Mouse (Mus musculus): Measurements from ENCODE around the gene Gca. TPM values are rescaled to one million over a fixed set of nuclear protein-coding genes. Genes with fewer than 3 reads are reported as not detected.

Gca gene
- total and polyA plus RNA-seq, 2 experiments from 2014 or later: 1.5 to 4.2 TPM

- WGBS: 80% methylated on average over 4 of the region's 4 CpGs
- Histone ChIP-seq H3K4me2 (ENCODE audit: low read depth) (no peak overlapping the region), H3K4me1 (ENCODE audit: insufficient read depth) (no peaks in the 10 kb centered on the region), H3K27ac (ENCODE audit: low read depth, low read length) (no peak overlapping the region), H3K9me3 (ENCODE audit: low read length) (no peaks in the 10 kb centered on the region), H3K27me3 (ENCODE audit: insufficient read depth, low read length) (no peaks in the 10 kb centered on the region), H3K4me3 (ENCODE audit: low read depth, low read length) (no peak overlapping the region), H3K36me3 (ENCODE audit: insufficient read depth) (no peaks in the 10 kb centered on the region), H3K9ac (no peak overlapping the region)
- ATAC-seq: no peak
- no peak for DNase-seq
- no peak for TF ChIP-seq CTCF (IDR thresholded peaks at IDR 0.05; ENCODE audit: low read depth)
Observed at GRCm38 (mm10) chr2:62651890-62652289, 12.2 kb upstream of the Gca start.

GRCm38 (mm10) chr2:62652466-62652865, 11.6 kb upstream of the Gca start:
- no peak for DNase-seq
- Histone ChIP-seq H3K4me2 (ENCODE audit: low read depth) (no peak overlapping the region), H3K4me3 (ENCODE audit: low read depth, low read length) (no peak overlapping the region), H3K27ac (ENCODE audit: low read depth, low read length) (no peak overlapping the region), H3K4me1 (ENCODE audit: insufficient read depth) (no peaks in the 10 kb centered on the region), H3K27me3 (ENCODE audit: insufficient read depth, low read length) (no peaks in the 10 kb centered on the region), H3K36me3 (ENCODE audit: insufficient read depth) (no peaks in the 10 kb centered on the region), H3K9ac (no peak overlapping the region), H3K9me3 (ENCODE audit: low read length) (no peaks in the 10 kb centered on the region)
- no peak for ATAC-seq
- WGBS: 76% methylated on average over 4 of the region's 4 CpGs
- TF ChIP-seq CTCF (IDR thresholded peaks at IDR 0.05; ENCODE audit: low read depth): no peak

- Histone ChIP-seq H3K9ac (no peak overlapping the region), H3K9me3 (ENCODE audit: low read length) (no peaks in the 10 kb centered on the region), H3K27ac (ENCODE audit: low read depth, low read length) (no peak overlapping the region), H3K36me3 (ENCODE audit: insufficient read depth) (no peaks in the 10 kb centered on the region), H3K27me3 (ENCODE audit: insufficient read depth, low read length) (no peaks in the 10 kb centered on the region), H3K4me2 (ENCODE audit: low read depth) (no peak overlapping the region), H3K4me3 (ENCODE audit: low read depth, low read length) (no peak overlapping the region), H3K4me1 (ENCODE audit: insufficient read depth) (no peaks in the 10 kb centered on the region)
- WGBS: 46% methylated on average over 7 of the region's 7 CpGs
- peak; percentile 76 for TF ChIP-seq CTCF (IDR thresholded peaks at IDR 0.05; ENCODE audit: low read depth)
- DNase-seq (peak; percentile 81), ATAC-seq (peak; percentile 90)
Observed at GRCm38 (mm10) chr2:62654519-62655338, 9.4 kb upstream of the Gca start.

- 88% methylated on average over 1 of the region's 1 CpGs for WGBS
- H3K4me3 ChIP-seq (ENCODE audit: low read depth, low read length): no peak overlapping the region
- H3K4me1 ChIP-seq (ENCODE audit: insufficient read depth): no peaks in the 10 kb centered on the region
- no peaks in the 10 kb centered on the region for H3K36me3 ChIP-seq (ENCODE audit: insufficient read depth)
- no peak for TF ChIP-seq CTCF (IDR thresholded peaks at IDR 0.05; ENCODE audit: low read depth)
- no peak for DNase-seq
- H3K27me3 ChIP-seq (ENCODE audit: insufficient read depth, low read length): no peaks in the 10 kb centered on the region
- H3K27ac ChIP-seq (ENCODE audit: low read depth, low read length): no peak overlapping the region
- ATAC-seq: no peak
- no peak overlapping the region for H3K4me2 ChIP-seq (ENCODE audit: low read depth)
- H3K9me3 ChIP-seq (ENCODE audit: low read length): no peaks in the 10 kb centered on the region
- no peak overlapping the region for H3K9ac ChIP-seq
Observed at GRCm38 (mm10) chr2:62656072-62656471, 8.0 kb upstream of the Gca start.

- ATAC-seq: no peak
- TF ChIP-seq CTCF (IDR thresholded peaks at IDR 0.05; ENCODE audit: low read depth): peak; percentile 32; the same call in 1 of the 2 replicates
- WGBS: 56% methylated on average over 6 of the region's 6 CpGs
Observed at GRCm38 (mm10) chr2:62660565-62660964, 3.5 kb upstream of the Gca start.

GRCm38 (mm10) chr2:62662560-62662959, 1.5 kb upstream of the Gca start:
- TF ChIP-seq CTCF (IDR thresholded peaks at IDR 0.05; ENCODE audit: low read depth): no peak
- ATAC-seq (no peak), DNase-seq (no peak)
- Histone ChIP-seq H3K4me2 (ENCODE audit: low read depth) (no peak overlapping the region), H3K27ac (ENCODE audit: low read depth, low read length) (no peak overlapping the region), H3K9me3 (ENCODE audit: low read length) (no peaks in the 10 kb centered on the region), H3K4me3 (ENCODE audit: low read depth, low read length) (no peak overlapping the region), H3K9ac (no peak overlapping the region), H3K36me3 (ENCODE audit: insufficient read depth) (no peaks in the 10 kb centered on the region), H3K4me1 (ENCODE audit: insufficient read depth) (no peaks in the 10 kb centered on the region), H3K27me3 (ENCODE audit: insufficient read depth, low read length) (no peaks in the 10 kb centered on the region)
- 56% methylated on average over 3 of the region's 3 CpGs for WGBS

More at GRCm38 (mm10) chr2:62660565-62660964, 3.5 kb upstream of the Gca start:
- Histone ChIP-seq H3K27me3 (ENCODE audit: insufficient read depth, low read length) (no peaks in the 10 kb centered on the region), H3K27ac (ENCODE audit: low read depth, low read length) (no peak overlapping the region), H3K36me3 (ENCODE audit: insufficient read depth) (no peaks in the 10 kb centered on the region), H3K9me3 (ENCODE audit: low read length) (no peaks in the 10 kb centered on the region), H3K9ac (no peak overlapping the region), H3K4me2 (ENCODE audit: low read depth) (no peak overlapping the region), H3K4me1 (ENCODE audit: insufficient read depth) (no peaks in the 10 kb centered on the region), H3K4me3 (ENCODE audit: low read depth, low read length) (no peak overlapping the region)
- DNase-seq: no peak

GRCm38 (mm10) chr2:62664839-62665238, 754 bp downstream of the Gca start:
- H3K9ac ChIP-seq: no peak overlapping the region
- H3K4me2 ChIP-seq (ENCODE audit: low read depth): peak overlapping the region; percentile 87
- DNase-seq: no peak
- H3K4me1 ChIP-seq (ENCODE audit: insufficient read depth): no peaks in the 10 kb centered on the region
- TF ChIP-seq CTCF (IDR thresholded peaks at IDR 0.05; ENCODE audit: low read depth): no peak
- H3K9me3 ChIP-seq (ENCODE audit: low read length): no peaks in the 10 kb centered on the region
- 56% methylated on average over 7 of the region's 7 CpGs for WGBS
- H3K36me3 ChIP-seq (ENCODE audit: insufficient read depth): no peaks in the 10 kb centered on the region
- H3K27me3 ChIP-seq (ENCODE audit: insufficient read depth, low read length): no peaks in the 10 kb centered on the region
- peak overlapping the region; percentile 62; the same call in 1 of the 2 replicates for H3K4me3 ChIP-seq (ENCODE audit: low read depth, low read length)
- no peak overlapping the region for H3K27ac ChIP-seq (ENCODE audit: low read depth, low read length)
- ATAC-seq: no peak

Data from forebrain, postnatal 0 days (tissue).